Mouse (Mus musculus) bone marrow, adult 2 months (tissue): ENCODE measurements around the gene Srsf2.

ENCODE experiments used
- CTCF ChIP-seq: fragments of 200-500 bp; IDR thresholded peaks from 2 replicates; pipeline ENCODE4 v1.5.1; 2011; ENCODE audit warnings: low read length, control low read depth; ENCODE audit not compliant: control insufficient read depth, insufficient read depth
- POLR2A ChIP-seq: fragments of 200-500 bp; IDR thresholded peaks from 2 replicates; pipeline ENCODE4 v1.6.1; 2011; ENCODE audit warnings: low read depth, mild to moderate bottlenecking, control low read depth, low read length, borderline replicate concordance; ENCODE audit not compliant: control insufficient read depth

- TF ChIP-seq CTCF (no peak), POLR2A (no peak)
Observed at GRCm38 (mm10) chr11:116840748-116841147, 12.1 kb downstream of the Srsf2 start.
